In the genomic region with DNA sequence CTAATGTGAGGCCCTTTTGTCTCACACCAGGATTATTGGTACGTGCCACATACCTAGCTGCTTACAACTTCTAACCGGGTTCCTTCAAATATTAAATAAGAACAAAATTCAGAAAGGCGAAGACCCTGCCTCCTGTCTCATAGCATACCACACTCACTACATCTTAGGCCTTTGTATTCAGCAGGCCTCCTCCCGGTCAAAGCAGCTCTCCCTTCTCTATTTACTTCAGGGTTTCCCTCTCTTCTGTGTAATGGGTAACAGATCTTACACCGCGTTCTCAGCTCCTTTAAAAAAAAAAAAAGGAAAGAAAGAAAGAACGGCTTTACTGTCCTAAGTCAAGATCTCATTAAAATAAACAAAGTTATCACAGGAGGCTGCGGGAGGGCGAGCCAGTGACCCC, we compare ENCODE assay signal across 8 mouse cellular contexts. TPM values are rescaled to one million over a fixed set of nuclear protein-coding genes. Genes with fewer than 3 reads are reported as not detected.
DNase-seq lines count a peak whose midpoint lies in the region; ATAC-seq and TF ChIP-seq lines count a peak whose summit lies in the region.

No protein-coding gene starts in this region.

- ATAC-seq in liver, embryonic 12.5 days = no peak
- ATAC-seq in stomach, postnatal 0 days (ENCODE audit: low FRiP score, low TSS enrichment) = no peak

- no peaks in the 10 kb centered on the region for H3K36me3 ChIP-seq in testis, adult 2 months (ENCODE audit: control insufficient read depth, insufficient read depth, low read length)
- peaks cover 53% of the 10 kb centered on the region for H3K36me3 ChIP-seq in liver, embryonic 12.5 days
- peaks cover 4% of the 10 kb centered on the region for H3K36me3 ChIP-seq in stomach, postnatal 0 days (ENCODE audit: control insufficient read depth, insufficient read depth, low read length)

- no peak overlapping the region for H3K27ac ChIP-seq in cerebellum, adult 2 months (ENCODE audit: insufficient read depth, low read length)
- H3K27ac ChIP-seq in testis, adult 2 months (ENCODE audit: control insufficient read depth, insufficient read depth, low read depth, low read length) = peak overlapping the region; percentile 65
- H3K27ac ChIP-seq in liver, embryonic 12.5 days = peak overlapping the region; percentile 94
- peak overlapping the region; percentile 97 for H3K27ac ChIP-seq in stomach, postnatal 0 days (replicated peaks)

- H3K9ac ChIP-seq in liver, embryonic 12.5 days = peak overlapping the region; percentile 97
- peak overlapping the region; percentile 91 for H3K9ac ChIP-seq in stomach, postnatal 0 days (ENCODE audit: low read length)

- H3K4me2 ChIP-seq in liver, embryonic 12.5 days = peak overlapping the region; percentile 85
- peak overlapping the region; percentile 87 for H3K4me2 ChIP-seq in stomach, postnatal 0 days (replicated peaks; ENCODE audit: low read depth)

- no peaks in the 10 kb centered on the region for H3K27me3 ChIP-seq in cerebellum, adult 2 months (ENCODE audit: control insufficient read depth, insufficient read depth, low read length)
- no peaks in the 10 kb centered on the region for H3K27me3 ChIP-seq in testis, adult 2 months (ENCODE audit: control insufficient read depth, insufficient read depth, low read length)
- H3K27me3 ChIP-seq in liver, embryonic 12.5 days (replicated peaks) = no peaks in the 10 kb centered on the region
- H3K27me3 ChIP-seq in stomach, postnatal 0 days (ENCODE audit: control insufficient read depth, insufficient read depth, low read length) = no peaks in the 10 kb centered on the region

- no peak for DNase-seq in cerebellum, adult 2 months
- no peak for DNase-seq in cerebellum, adult 11-12 months
- DNase-seq in testis, postnatal 10 days (ENCODE audit: low spot score) = no peak
- DNase-seq in stomach, postnatal 0 days (ENCODE audit: low spot score) = no peak
- DNase-seq in layer of hippocampus, postnatal 36 days = no peak
- no peak for DNase-seq in B cell, adult 2 months

- peak overlapping the region; percentile 59 for H3K4me3 ChIP-seq in cerebellum, adult 2 months (replicated peaks; ENCODE audit: insufficient read depth, low read depth, low read length)
- H3K4me3 ChIP-seq in testis, adult 2 months (ENCODE audit: control insufficient read depth, low read depth, low read length) = peak overlapping the region; percentile 83
- H3K4me3 ChIP-seq in liver, embryonic 12.5 days = peak overlapping the region; percentile 99
- peak overlapping the region; percentile 89 for H3K4me3 ChIP-seq in stomach, postnatal 0 days (ENCODE audit: low read depth, low read length)

- WGBS in cerebellum, adult 2 months = 22% methylated on average over 9 of the region's 9 CpGs
- 14% methylated on average over 9 of the region's 9 CpGs for WGBS in liver, embryonic 12.5 days (ENCODE audit: insufficient replicate concordance)
- WGBS in stomach, postnatal 0 days = 12% methylated on average over 9 of the region's 9 CpGs

- TF ChIP-seq CTCF in cerebellum, adult 2 months (IDR thresholded peaks at IDR 0.05; ENCODE audit: borderline replicate concordance, insufficient read depth, low read depth, low read length) = no peak
- no peak for TF ChIP-seq CTCF in testis, adult 2 months (IDR thresholded peaks at IDR 0.05; ENCODE audit: control insufficient read depth, insufficient read depth, insufficient replicate concordance, low read depth, low read length)
- no peak for TF ChIP-seq CTCF in stomach, postnatal 0 days (IDR thresholded peaks at IDR 0.05; ENCODE audit: low read depth)

- H3K9me3 ChIP-seq in liver, embryonic 12.5 days (replicated peaks) = no peaks in the 10 kb centered on the region
- H3K9me3 ChIP-seq in stomach, postnatal 0 days (ENCODE audit: control insufficient read depth, low read length) = no peaks in the 10 kb centered on the region

- H3K4me1 ChIP-seq in cerebellum, adult 2 months (ENCODE audit: control insufficient read depth, insufficient read depth, low read length) = peaks cover 3% of the 10 kb centered on the region; the same call in 1 of the 2 replicates
- H3K4me1 ChIP-seq in testis, adult 2 months (ENCODE audit: control insufficient read depth, insufficient read depth, low read length) = peaks cover 4% of the 10 kb centered on the region
- peaks cover 53% of the 10 kb centered on the region for H3K4me1 ChIP-seq in liver, embryonic 12.5 days
- peaks cover 2% of the 10 kb centered on the region; the same call in 1 of the 2 replicates for H3K4me1 ChIP-seq in stomach, postnatal 0 days (replicated peaks; ENCODE audit: control insufficient read depth, insufficient read depth)

- TF ChIP-seq POLR2A in cerebellum, adult 2 months (IDR thresholded peaks at IDR 0.05; ENCODE audit: borderline replicate concordance, insufficient read depth, low read length) = no peak
- TF ChIP-seq POLR2A in testis, adult 2 months (IDR thresholded peaks at IDR 0.05; ENCODE audit: control insufficient read depth, low read depth, low read length) = no peak

- no peak for TF ChIP-seq EP300 in stomach, postnatal 0 days (optimal IDR thresholded peaks at IDR 0.05)

RNA-seq across cellular contexts. Expression of a gene that starts 0.8 kb away (rescaled TPM):
- 11.1 and 11.9 TPM in 2 replicates for polyA plus RNA-seq in cerebellum, adult 2 months (2012; rRNA removed)
- 41.5 and 47.9 TPM in 2 replicates for polyA plus RNA-seq in testis, adult 2 months (2012; rRNA removed)
- 78.6 and 81.0 TPM in 2 replicates for polyA plus RNA-seq in liver, embryonic 12.5 days (2016; fragmentation: Nextera tagmentation; extraction: Ambion mirVana)
- polyA plus RNA-seq in stomach, postnatal 0 days (2015; fragmentation: Nextera tagmentation; extraction: Ambion mirVana) = 39.1 and 41.0 TPM in 2 replicates
- 10 to 100 TPM; 20.4 to 20.8 TPM for total RNA-seq in layer of hippocampus, postnatal 36 days (2021)

RNA-seq across cellular contexts. Expression of a gene that starts 0.9 kb away (rescaled TPM):
- polyA plus RNA-seq in cerebellum, adult 2 months (2012; rRNA removed) = 1.2 and 1.5 TPM in 2 replicates
- 126 and 128 TPM in 2 replicates for polyA plus RNA-seq in testis, adult 2 months (2012; rRNA removed)
- polyA plus RNA-seq in liver, embryonic 12.5 days (2016; fragmentation: Nextera tagmentation; extraction: Ambion mirVana) = 24.5 and 26.6 TPM in 2 replicates
- 5.4 and 5.7 TPM in 2 replicates for polyA plus RNA-seq in stomach, postnatal 0 days (2015; fragmentation: Nextera tagmentation; extraction: Ambion mirVana)
- total RNA-seq in layer of hippocampus, postnatal 36 days (2021) = 1 to 10 TPM; 1.6 to 2.2 TPM

RNA-seq across cellular contexts. Expression of a gene that starts 6.2 kb away (rescaled TPM):
- 44.0 and 44.8 TPM in 2 replicates for polyA plus RNA-seq in cerebellum, adult 2 months (2012; rRNA removed)
- 4.4 and 5.4 TPM in 2 replicates for polyA plus RNA-seq in testis, adult 2 months (2012; rRNA removed)
- 4.7 and 4.8 TPM in 2 replicates for polyA plus RNA-seq in liver, embryonic 12.5 days (2016; fragmentation: Nextera tagmentation; extraction: Ambion mirVana)
- polyA plus RNA-seq in stomach, postnatal 0 days (2015; fragmentation: Nextera tagmentation; extraction: Ambion mirVana) = 5.0 and 5.3 TPM in 2 replicates
- 10 to 100 TPM; 19.6 to 24.0 TPM for total RNA-seq in layer of hippocampus, postnatal 36 days (2021)

RNA-seq across cellular contexts. Expression of a gene that starts 13.4 kb away (rescaled TPM):
- 5.4 and 8.0 TPM in 2 replicates for polyA plus RNA-seq in cerebellum, adult 2 months (2012; rRNA removed)
- polyA plus RNA-seq in testis, adult 2 months (2012; rRNA removed) = 44.5 and 49.1 TPM in 2 replicates
- polyA plus RNA-seq in liver, embryonic 12.5 days (2016; fragmentation: Nextera tagmentation; extraction: Ambion mirVana) = not detected in 2 replicates
- 0.10 and 0.18 TPM in 2 replicates for polyA plus RNA-seq in stomach, postnatal 0 days (2015; fragmentation: Nextera tagmentation; extraction: Ambion mirVana)
- total RNA-seq in layer of hippocampus, postnatal 36 days (2021) = 1 to 10 TPM in 1 of 2 experiments, under 1 TPM in 1; 0.68 to 1.5 TPM

RNA-seq across cellular contexts. Expression of a gene that starts 13.4 kb away (rescaled TPM):
- polyA plus RNA-seq in cerebellum, adult 2 months (2012; rRNA removed) = not detected in 2 replicates
- polyA plus RNA-seq in testis, adult 2 months (2012; rRNA removed) = not detected in 2 replicates
- polyA plus RNA-seq in liver, embryonic 12.5 days (2016; fragmentation: Nextera tagmentation; extraction: Ambion mirVana) = not detected in 2 replicates
- not detected in 2 replicates for polyA plus RNA-seq in stomach, postnatal 0 days (2015; fragmentation: Nextera tagmentation; extraction: Ambion mirVana)
- total RNA-seq in layer of hippocampus, postnatal 36 days (2021) = not detected
